In the genomic region with DNA sequence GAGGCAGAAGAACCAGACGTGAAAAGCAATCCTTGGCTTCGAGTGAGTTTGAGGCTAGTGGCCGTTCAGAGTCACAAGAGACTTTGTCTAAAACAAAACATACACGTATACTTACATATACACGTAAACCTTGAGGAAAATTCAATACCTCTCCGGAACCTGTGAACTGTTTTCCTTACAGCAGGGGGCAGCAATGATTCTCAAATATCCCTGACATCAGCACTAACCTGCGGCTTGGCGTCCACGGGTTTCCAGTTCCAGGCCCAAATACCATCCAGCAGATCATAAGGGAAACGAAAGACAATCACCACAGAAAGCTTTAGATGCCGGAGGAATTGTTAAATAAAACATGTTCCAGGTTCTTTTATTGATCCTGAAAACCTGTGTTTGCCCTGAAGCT, we compare ENCODE assay signal across 8 mouse cellular contexts. TPM values are rescaled to one million over a fixed set of nuclear protein-coding genes. Genes with fewer than 3 reads are reported as not detected.
DNase-seq lines count a peak whose midpoint lies in the region; ATAC-seq and TF ChIP-seq lines count a peak whose summit lies in the region.

No protein-coding gene starts in this region.

- peak; percentile 84 for TF ChIP-seq CTCF in Patski (IDR thresholded peaks at IDR 0.05)
- TF ChIP-seq CTCF in liver, adult 2 months (IDR thresholded peaks at IDR 0.05; ENCODE audit: low read depth, low read length): peak; percentile 64
- TF ChIP-seq CTCF in testis, adult 2 months (IDR thresholded peaks at IDR 0.05; ENCODE audit: control insufficient read depth, insufficient read depth, insufficient replicate concordance, low read depth, low read length): peak; percentile 35; the same call in 1 of the 2 replicates

- peak; percentile 80 for DNase-seq in A20 (ENCODE audit: low read depth, low spot score)
- DNase-seq in Patski (ENCODE audit: low read depth, low spot score): no peak
- DNase-seq in cerebellum, postnatal 25 days: peak; percentile 82 to 89
- peak; percentile 71 for DNase-seq in gastrocnemius, postnatal 10 days
- DNase-seq in liver, adult 2 months (ENCODE audit: extremely low read depth, low read depth, low spot score): peak; percentile 77

- H3K36me3 ChIP-seq in kidney, embryonic 16.5 days (ENCODE audit: insufficient read depth, low read length): no peaks in the 10 kb centered on the region
- no peaks in the 10 kb centered on the region for H3K36me3 ChIP-seq in liver, adult 2 months (ENCODE audit: control insufficient read depth, insufficient read depth, low read length)
- no peaks in the 10 kb centered on the region for H3K36me3 ChIP-seq in neural tube, embryonic 13.5 days
- no peaks in the 10 kb centered on the region for H3K36me3 ChIP-seq in testis, adult 2 months (ENCODE audit: control insufficient read depth, insufficient read depth, low read length)

- no peaks in the 10 kb centered on the region for H3K27me3 ChIP-seq in Patski
- no peaks in the 10 kb centered on the region for H3K27me3 ChIP-seq in kidney, embryonic 16.5 days (ENCODE audit: insufficient read depth, low read length)
- H3K27me3 ChIP-seq in liver, adult 2 months (ENCODE audit: control insufficient read depth, insufficient read depth, low read length): no peaks in the 10 kb centered on the region
- no peaks in the 10 kb centered on the region for H3K27me3 ChIP-seq in neural tube, embryonic 13.5 days
- H3K27me3 ChIP-seq in testis, adult 2 months (ENCODE audit: control insufficient read depth, insufficient read depth, low read length): no peaks in the 10 kb centered on the region

- ATAC-seq in Patski: no peak
- 0 out of 2 replicates have a peak, but pooled peaks have one; percentile 42 for ATAC-seq in kidney, embryonic 16.5 days (ENCODE audit: low FRiP score, low TSS enrichment)
- peak; percentile 71; the same call in 1 of the 2 replicates for ATAC-seq in neural tube, embryonic 13.5 days (ENCODE audit: low read depth)

- no peak overlapping the region for H3K4me3 ChIP-seq in kidney, embryonic 16.5 days (ENCODE audit: low read length)
- H3K4me3 ChIP-seq in liver, adult 2 months (ENCODE audit: insufficient read depth, low read depth, low read length): no peak overlapping the region
- no peak overlapping the region for H3K4me3 ChIP-seq in neural tube, embryonic 13.5 days
- no peak overlapping the region for H3K4me3 ChIP-seq in testis, adult 2 months (ENCODE audit: control insufficient read depth, low read depth, low read length)

- peak overlapping the region; percentile 87 for H3K27ac ChIP-seq in kidney, embryonic 16.5 days (ENCODE audit: low read length)
- peak overlapping the region; percentile 30; the same call in 1 of the 2 replicates for H3K27ac ChIP-seq in liver, adult 2 months (replicated peaks; ENCODE audit: insufficient read depth, low read depth, low read length)
- no peak overlapping the region for H3K27ac ChIP-seq in neural tube, embryonic 13.5 days (replicated peaks)
- H3K27ac ChIP-seq in testis, adult 2 months (ENCODE audit: control insufficient read depth, insufficient read depth, low read depth, low read length): no peak overlapping the region

- no peaks in the 10 kb centered on the region for H3K9me3 ChIP-seq in kidney, embryonic 16.5 days (ENCODE audit: low read length)
- H3K9me3 ChIP-seq in neural tube, embryonic 13.5 days: no peaks in the 10 kb centered on the region

- in situ Hi-C loops in Patski (cut with MboI; ENCODE audit: low pct_unique_long_range_greater_than_20kb): loop anchor here (5.0 kb wide), 1 partner anchor 206 kb away; no protein-coding TSS in a partner anchor

- CTCF ChIA-PET in Patski (lab: Charles Lee): interaction anchor here (0.7 to 5.4 kb wide), 21 partner anchors 9 to 309 kb away, joined by 3 to 29 read pairs (median 5); a partner anchor contains a TSS

- no peak overlapping the region for H3K4me2 ChIP-seq in kidney, embryonic 16.5 days (replicated peaks; ENCODE audit: low read depth, low read length)
- no peak overlapping the region for H3K4me2 ChIP-seq in neural tube, embryonic 13.5 days

- H3K4me1 ChIP-seq in kidney, embryonic 16.5 days (ENCODE audit: insufficient read depth, low read length): peaks cover 56% of the 10 kb centered on the region
- peaks cover 14% of the 10 kb centered on the region for H3K4me1 ChIP-seq in liver, adult 2 months (ENCODE audit: control insufficient read depth, insufficient read depth, low read length)
- H3K4me1 ChIP-seq in neural tube, embryonic 13.5 days (replicated peaks): peaks cover 9% of the 10 kb centered on the region
- peaks cover 14% of the 10 kb centered on the region for H3K4me1 ChIP-seq in testis, adult 2 months (ENCODE audit: control insufficient read depth, insufficient read depth, low read length)

- POLR2A ChIA-PET in Patski (lab: Charles Lee): interaction anchor here (0.6 to 1.2 kb wide), 4 partner anchors 151 to 208 kb away, joined by 3 to 6 read pairs (median 3); no protein-coding TSS in a partner anchor

- H3K79me2 ChIP-seq in liver, adult 2 months (ENCODE audit: control insufficient read depth, insufficient read depth, low read length): no peaks in the 10 kb centered on the region

- TF ChIP-seq POLR2A in liver, adult 2 months (IDR thresholded peaks at IDR 0.05; ENCODE audit: extremely low read depth, insufficient read depth, low read length): no peak
- TF ChIP-seq POLR2A in testis, adult 2 months (IDR thresholded peaks at IDR 0.05; ENCODE audit: control insufficient read depth, low read depth, low read length): no peak

- 11% methylated on average over 11 of the region's 11 CpGs for WGBS in kidney, embryonic 16.5 days
- 3% methylated on average over 11 of the region's 11 CpGs for WGBS in liver, adult 2 months
- 17% methylated on average over 11 of the region's 11 CpGs for WGBS in neural tube, embryonic 13.5 days

- no peak overlapping the region; the same call in 1 of the 2 replicates for H3K9ac ChIP-seq in kidney, embryonic 16.5 days (replicated peaks; ENCODE audit: low read length)
- no peak overlapping the region for H3K9ac ChIP-seq in liver, adult 2 months (ENCODE audit: low read depth, low read length)
- H3K9ac ChIP-seq in neural tube, embryonic 13.5 days: no peak overlapping the region

RNA-seq across cellular contexts. Expression of a gene that starts 19.7 kb away (rescaled TPM):
- 25.3 TPM for polyA plus RNA-seq in Patski (2021)
- total RNA-seq in gastrocnemius, postnatal 10 days (2021): 10 to 100 TPM; 15.0 to 22.1 TPM
- 14.8 and 18.2 TPM in 2 replicates for polyA plus RNA-seq in kidney, embryonic 16.5 days (2015; fragmentation: Nextera tagmentation; extraction: Ambion mirVana)
- 3.6 and 4.0 TPM in 2 replicates for total RNA-seq in liver, adult 2 months (2014; rRNA removed)
- polyA plus RNA-seq in liver, adult 2 months (2012; rRNA removed): 2.9 and 3.3 TPM in 2 replicates
- 23.3 and 25.5 TPM in 2 replicates for polyA plus RNA-seq in neural tube, embryonic 13.5 days (2015; fragmentation: Nextera tagmentation; extraction: Ambion mirVana)
- polyA plus RNA-seq in testis, adult 2 months (2012; rRNA removed): 13.6 and 14.1 TPM in 2 replicates

RNA-seq across cellular contexts. Expression of a gene that starts 34.4 kb away (rescaled TPM):
- 136 TPM for polyA plus RNA-seq in Patski (2021)
- 10 to 100 TPM; 29.4 to 32.5 TPM for total RNA-seq in gastrocnemius, postnatal 10 days (2021)
- 138 and 144 TPM in 2 replicates for polyA plus RNA-seq in kidney, embryonic 16.5 days (2015; fragmentation: Nextera tagmentation; extraction: Ambion mirVana)
- total RNA-seq in liver, adult 2 months (2014; rRNA removed): 253 and 256 TPM in 2 replicates
- polyA plus RNA-seq in liver, adult 2 months (2012; rRNA removed): 223 and 265 TPM in 2 replicates
- 94.1 and 105 TPM in 2 replicates for polyA plus RNA-seq in neural tube, embryonic 13.5 days (2015; fragmentation: Nextera tagmentation; extraction: Ambion mirVana)
- 31.2 and 31.4 TPM in 2 replicates for polyA plus RNA-seq in testis, adult 2 months (2012; rRNA removed)

RNA-seq across cellular contexts. Expression of a gene that starts 50.6 kb away (rescaled TPM):
- 0.42 TPM for polyA plus RNA-seq in Patski (2021)
- not detected for total RNA-seq in gastrocnemius, postnatal 10 days (2021)
- polyA plus RNA-seq in kidney, embryonic 16.5 days (2015; fragmentation: Nextera tagmentation; extraction: Ambion mirVana): 25.3 and 27.7 TPM in 2 replicates
- total RNA-seq in liver, adult 2 months (2014; rRNA removed): 2.0 TPM in 1 of 2 replicates, not detected in the other
- polyA plus RNA-seq in liver, adult 2 months (2012; rRNA removed): not detected in 2 replicates
- polyA plus RNA-seq in neural tube, embryonic 13.5 days (2015; fragmentation: Nextera tagmentation; extraction: Ambion mirVana): not detected in 2 replicates
- 92.7 and 108 TPM in 2 replicates for polyA plus RNA-seq in testis, adult 2 months (2012; rRNA removed)

RNA-seq across cellular contexts. Expression of a gene that starts 59.3 kb away (rescaled TPM):
- 60.4 TPM for polyA plus RNA-seq in Patski (2021)
- 10 to 100 TPM; 34.1 TPM for total RNA-seq in gastrocnemius, postnatal 10 days (2021)
- 82.5 and 87.3 TPM in 2 replicates for polyA plus RNA-seq in kidney, embryonic 16.5 days (2015; fragmentation: Nextera tagmentation; extraction: Ambion mirVana)
- 16.0 and 21.8 TPM in 2 replicates for total RNA-seq in liver, adult 2 months (2014; rRNA removed)
- 17.8 and 26.2 TPM in 2 replicates for polyA plus RNA-seq in liver, adult 2 months (2012; rRNA removed)
- polyA plus RNA-seq in neural tube, embryonic 13.5 days (2015; fragmentation: Nextera tagmentation; extraction: Ambion mirVana): 61.4 and 75.9 TPM in 2 replicates
- 32.1 and 37.3 TPM in 2 replicates for polyA plus RNA-seq in testis, adult 2 months (2012; rRNA removed)

RNA-seq across cellular contexts. Expression of a gene that starts 59.5 kb away (rescaled TPM):
- polyA plus RNA-seq in Patski (2021): 31.1 TPM
- total RNA-seq in gastrocnemius, postnatal 10 days (2021): 10 to 100 TPM; 15.8 to 17.4 TPM
- polyA plus RNA-seq in kidney, embryonic 16.5 days (2015; fragmentation: Nextera tagmentation; extraction: Ambion mirVana): 35.0 and 35.6 TPM in 2 replicates
- total RNA-seq in liver, adult 2 months (2014; rRNA removed): 11.6 and 13.3 TPM in 2 replicates
- 17.5 and 27.0 TPM in 2 replicates for polyA plus RNA-seq in liver, adult 2 months (2012; rRNA removed)
- 42.4 TPM in 2 replicates for polyA plus RNA-seq in neural tube, embryonic 13.5 days (2015; fragmentation: Nextera tagmentation; extraction: Ambion mirVana)
- polyA plus RNA-seq in testis, adult 2 months (2012; rRNA removed): 78.6 and 87.1 TPM in 2 replicates

Comparison
In these comparisons a context has a peak if more than half of its experiments do, and no peak if none do; other contexts are left out.
1. H3K27ac ChIP-seq: peak in kidney, embryonic 16.5 days (single experiment) and liver, adult 2 months (single experiment); none in neural tube, embryonic 13.5 days (single experiment) and testis, adult 2 months (single experiment).
2. RNA of a gene that starts 50.6 kb away (polyA plus RNA-seq): 92.7 to 108 TPM in testis, adult 2 months and 25.3 to 27.7 TPM in kidney, embryonic 16.5 days; 0.42 TPM in Patski (single experiment), not detected in liver, adult 2 months and not detected in neural tube, embryonic 13.5 days; every median in the first group is over 10 times any median in the second.
3. Peak in every context shown above with its lines, with median percentiles within 50 percentile points of each other: CTCF ChIP-seq.